Mouse (Mus musculus) hindbrain, embryonic 12.5 days (tissue): Measurements from ENCODE around the gene Zdhhc12. TPM values are rescaled to one million over a fixed set of nuclear protein-coding genes. Genes with fewer than 3 reads are reported as not detected.
"Not testable (repeated sequence)": the region's sequence is repeated elsewhere in the genome, so short reads cannot be mapped to it uniquely, and the experiment has no call there.

Source experiments
- ATAC-seq: fragments of 200-750 bp; cut with Nextera tagmentation; 2 replicates; pipeline ENCODE4 v1.8.0; 2017; ENCODE audit warnings: moderate TSS enrichment; ENCODE audit not compliant: low FRiP score
- H3K27ac ChIP-seq: fragments of 300-500 bp; sonication (generic); 2 replicates; pipeline ENCODE4 v1.5.1; 2016; ENCODE audit warnings: mild to moderate bottlenecking
- H3K27me3 ChIP-seq: fragments of 300-500 bp; sonication (generic); 2 replicates; pipeline ENCODE4 v1.6.1; 2016; ENCODE audit warnings: mild to moderate bottlenecking
- H3K36me3 ChIP-seq: fragments of 300-500 bp; sonication (generic); 2 replicates; pipeline ENCODE4 v1.6.1; 2016; ENCODE audit warnings: mild to moderate bottlenecking
- H3K4me1 ChIP-seq: fragments of 300-500 bp; sonication (generic); 2 replicates; pipeline ENCODE4 v1.6.1; 2016
- H3K4me2 ChIP-seq: fragments of 300-500 bp; sonication (generic); replicated peaks from 2 replicates; pipeline ENCODE4 v1.6.1; 2016; ENCODE audit warnings: mild to moderate bottlenecking
- H3K4me3 ChIP-seq: fragments of 300-500 bp; sonication (generic); 2 replicates; pipeline ENCODE4 v1.5.1; 2016; ENCODE audit warnings: mild to moderate bottlenecking
- H3K9ac ChIP-seq: fragments of 300-500 bp; sonication (generic); 2 replicates; pipeline ENCODE4 v1.6.1; 2016; ENCODE audit warnings: mild to moderate bottlenecking, moderate library complexity
- H3K9me3 ChIP-seq: fragments of 300-500 bp; sonication (generic); replicated peaks from 2 replicates; pipeline ENCODE4 v1.6.1; 2016; ENCODE audit warnings: mild to moderate bottlenecking
- WGBS: fragments of 180-500 bp; shearing (Covaris S2); methylation state at CpG from one replicate; pipeline ENCODE4 v1.1.7; 2016; 5-methylcytosine and 5-hydroxymethylcytosine counted together
- polyA plus RNA-seq: library from polyadenylated mRNA; unstranded; fragments of >200 nt; fragmentation: Nextera tagmentation; extraction: Ambion mirVana; gene quantifications from 2 replicates; pipeline ENCODE4 v1.2.1, GENCODE M21; 2016

Zdhhc12 gene
- polyA plus RNA-seq, 1 experiment from 2014 or later: 25.5 TPM

DNA sequence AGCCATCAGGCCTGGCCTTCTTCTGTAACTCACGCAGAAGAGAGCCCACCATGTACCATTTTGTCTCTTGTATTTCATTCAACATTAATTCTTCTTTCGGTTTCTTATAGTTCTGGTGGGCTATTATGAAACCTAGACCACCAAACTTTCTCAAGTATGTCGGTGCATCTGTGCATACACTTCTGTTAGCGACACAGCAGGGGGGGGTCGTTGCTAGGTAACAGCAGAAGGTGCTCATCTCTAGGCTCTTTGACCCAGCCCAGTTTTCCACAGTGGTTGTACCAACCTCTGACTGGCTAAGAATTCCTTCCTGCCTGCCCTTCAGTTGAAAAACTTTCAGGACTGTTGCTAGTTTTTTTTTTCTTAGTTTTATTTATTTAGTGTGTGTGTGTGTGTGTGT lies 35.0 kb downstream of the Zdhhc12 start:
- Histone ChIP-seq H3K9ac (no peak overlapping the region), H3K4me3 (no peak overlapping the region), H3K4me2 (no peak overlapping the region), H3K9me3 (no peaks in the 10 kb centered on the region), H3K27ac (no peak overlapping the region), H3K27me3 (0 out of 2 replicates have a peak, but pooled peaks cover 3% of the 10 kb centered on the region), H3K36me3 (no peaks in the 10 kb centered on the region), H3K4me1 (peaks cover 21% of the 10 kb centered on the region)
- WGBS: 35% methylated on average over 5 of the region's 5 CpGs
- ATAC-seq: no peak

DNA sequence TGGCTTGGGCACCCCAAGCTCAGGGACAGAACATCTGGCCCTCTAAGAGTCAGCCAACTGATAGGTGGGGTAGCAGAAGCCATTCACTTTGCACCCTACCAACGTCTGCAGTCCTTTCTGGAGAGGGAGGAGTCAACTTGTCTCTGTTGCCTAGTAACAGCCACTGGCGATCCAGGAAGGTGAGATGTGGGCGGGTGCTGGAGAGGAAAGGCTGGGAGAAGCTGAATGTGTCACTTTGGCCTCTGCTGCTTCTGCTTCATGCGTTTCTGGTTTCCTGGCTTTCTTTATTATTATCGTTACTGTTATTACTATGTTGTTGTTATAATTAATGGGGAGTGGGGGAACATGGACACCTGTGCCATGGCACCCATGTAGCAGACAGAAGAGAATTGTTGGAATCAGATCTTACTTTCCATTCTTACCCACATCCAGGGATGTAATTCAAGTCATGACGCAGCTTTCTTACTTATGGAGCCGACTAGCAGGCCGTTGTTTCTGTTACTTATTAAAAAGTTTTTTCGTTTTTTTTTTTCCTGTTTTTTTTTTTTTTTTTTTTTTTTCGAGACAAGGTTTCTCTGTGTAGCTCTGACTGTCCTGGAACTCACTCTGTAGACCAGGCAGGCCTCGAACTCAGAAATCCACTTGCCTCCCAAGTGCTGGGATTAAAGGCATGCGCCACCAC lies 36.1 kb downstream of the Zdhhc12 start, which contains the start of gene Set:
Gene Set (plus strand): TSS at position 156 of the 682 bp plus-strand sequence.
- H3K9ac ChIP-seq: no peak within 1 kb of the TSS
- no peak within 1 kb of the TSS for H3K4me2 ChIP-seq
- WGBS: 44% methylated on average over 12 of the region's 12 CpGs
- H3K27me3 ChIP-seq: 0 out of 2 replicates have a peak, but pooled peaks cover 3% of the 10 kb centered on the region
- no peaks in the 10 kb centered on the region for H3K9me3 ChIP-seq
- ATAC-seq: no peak
- H3K36me3 ChIP-seq: no peaks in the 10 kb centered on the region
- H3K4me3 ChIP-seq: no peak within 1 kb of the TSS
- no peak within 1 kb of the TSS for H3K27ac ChIP-seq
- peaks cover 12% of the 10 kb centered on the region for H3K4me1 ChIP-seq

DNA sequence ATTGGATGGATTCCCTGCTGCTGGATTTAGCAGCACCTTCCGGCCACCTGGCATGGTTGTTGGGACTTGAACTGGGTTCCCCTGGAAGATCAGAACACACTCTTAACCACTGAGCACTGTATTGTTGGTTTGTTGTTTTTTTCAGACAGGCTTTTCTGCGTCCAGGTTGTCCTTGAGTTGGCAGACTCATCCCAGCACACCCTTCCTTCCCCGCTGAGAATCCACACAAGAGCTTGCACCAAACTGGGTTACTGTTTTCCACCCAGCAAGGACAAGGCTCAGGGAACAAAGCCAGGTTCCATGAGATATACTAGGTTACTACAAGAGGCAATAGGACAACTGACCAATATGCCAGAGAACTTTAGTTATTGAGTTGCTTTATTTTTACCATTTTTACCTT lies 36.7 kb downstream of the Zdhhc12 start:
- H3K9me3 ChIP-seq: no peaks in the 10 kb centered on the region
- no peak overlapping the region for H3K9ac ChIP-seq
- H3K27ac ChIP-seq: no peak overlapping the region
- no peak overlapping the region for H3K4me3 ChIP-seq
- H3K36me3 ChIP-seq: no peaks in the 10 kb centered on the region
- 0 out of 2 replicates have a peak, but pooled peaks cover 3% of the 10 kb centered on the region for H3K27me3 ChIP-seq
- ATAC-seq: no peak
- H3K4me1 ChIP-seq: peaks cover 10% of the 10 kb centered on the region
- H3K4me2 ChIP-seq: no peak overlapping the region
- 90% methylated on average over 3 of the region's 3 CpGs for WGBS

GRCm38 (mm10) chr2:30055310-30055709 lies 38.1 kb downstream of the Zdhhc12 start:
- H3K4me1 ChIP-seq, H3K36me3 ChIP-seq, H3K27me3 ChIP-seq, H3K9me3 ChIP-seq, ATAC-seq, H3K9ac ChIP-seq, H3K27ac ChIP-seq, H3K4me2 ChIP-seq, H3K4me3 ChIP-seq: not testable (repeated sequence)
- 92% methylated on average over 3 of the region's 3 CpGs for WGBS

GRCm38 (mm10) chr2:30051992-30052761 lies 41.3 kb downstream of the Zdhhc12 start:
- Histone ChIP-seq H3K4me3 (no peak overlapping the region), H3K4me2 (no peak overlapping the region), H3K36me3 (no peaks in the 10 kb centered on the region), H3K27ac (no peak overlapping the region), H3K9me3 (no peaks in the 10 kb centered on the region), H3K9ac (no peak overlapping the region), H3K27me3 (0 out of 2 replicates have a peak, but pooled peaks cover 3% of the 10 kb centered on the region), H3K4me1 (peaks cover 6% of the 10 kb centered on the region; the same call in 1 of the 2 replicates)
- WGBS: 43% methylated on average over 6 of the region's 6 CpGs
- ATAC-seq: no peak

DNA sequence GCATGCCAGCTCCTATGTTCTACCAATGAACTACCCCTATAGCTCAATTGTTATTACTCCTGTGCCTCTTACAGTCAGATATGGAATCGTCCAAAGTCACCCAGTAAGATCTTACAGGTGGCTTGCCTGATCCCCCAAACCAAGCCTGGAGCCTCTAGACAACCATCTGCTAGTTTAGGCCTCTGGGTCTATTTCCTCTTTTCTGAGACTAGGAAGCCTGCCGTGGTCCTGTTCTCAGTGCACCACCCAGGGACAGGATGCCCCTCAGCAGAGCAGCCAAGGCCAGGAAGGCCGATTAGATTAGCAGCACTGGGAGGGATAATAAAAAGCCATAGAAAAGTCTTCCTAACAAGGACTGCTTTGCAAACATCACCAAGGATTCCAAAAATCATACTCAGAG lies 43.6 kb downstream of the Zdhhc12 start:
- Histone ChIP-seq H3K4me3 (no peak overlapping the region), H3K27me3 (0 out of 2 replicates have a peak, but pooled peaks cover 3% of the 10 kb centered on the region), H3K9me3 (no peaks in the 10 kb centered on the region), H3K36me3 (peaks cover 9% of the 10 kb centered on the region), H3K27ac (no peak overlapping the region), H3K4me1 (peaks cover 5% of the 10 kb centered on the region; the same call in 1 of the 2 replicates), H3K9ac (no peak overlapping the region), H3K4me2 (no peak overlapping the region)
- 93% methylated on average over 3 of the region's 3 CpGs for WGBS
- ATAC-seq: no peak

- peak; percentile 92 for ATAC-seq
- Histone ChIP-seq H3K27ac (peak within 1 kb of the TSS; percentile 95), H3K4me2 (peak within 1 kb of the TSS; percentile 62), H3K9ac (peak within 1 kb of the TSS; percentile 67), H3K36me3 (peaks cover 9% of the 10 kb centered on the region), H3K4me1 (peaks cover 5% of the 10 kb centered on the region; the same call in 1 of the 2 replicates), H3K27me3 (0 out of 2 replicates have a peak, but pooled peaks cover under 1% of the 10 kb centered on the region), H3K4me3 (peak within 1 kb of the TSS; percentile 62), H3K9me3 (no peaks in the 10 kb centered on the region)
- whole genome bisulfite sequencing: 1% methylated on average over 54 of the region's 54 CpGs
Measured at GRCm38 (mm10) chr2:30048699-30049388, 44.6 kb downstream of the Zdhhc12 start, which contains the start of gene Wdr34. Gene Wdr34, minus strand, starts transcription at chr2:30048881.

DNA sequence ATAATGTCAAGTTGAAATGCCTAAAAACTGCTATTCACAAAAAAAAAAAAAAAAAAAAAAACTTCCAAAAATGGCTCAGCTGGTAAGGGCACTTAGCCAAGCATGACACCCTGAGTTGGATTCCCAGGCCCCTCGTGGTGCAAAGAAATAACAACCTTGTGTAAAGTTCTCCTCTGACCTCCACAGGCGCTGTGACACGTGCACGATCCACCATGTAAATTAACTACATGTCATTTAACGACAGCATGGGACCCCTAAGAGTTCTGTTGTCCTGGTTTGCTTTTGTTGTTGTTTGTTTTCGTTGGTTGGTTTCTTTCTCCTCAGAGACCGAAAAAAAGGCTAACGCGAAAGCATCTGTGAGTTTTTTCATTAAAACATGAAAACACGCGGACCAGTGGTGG lies 45.3 kb downstream of the Zdhhc12 start:
- H3K4me3 ChIP-seq: peak overlapping the region; percentile 62

DNA sequence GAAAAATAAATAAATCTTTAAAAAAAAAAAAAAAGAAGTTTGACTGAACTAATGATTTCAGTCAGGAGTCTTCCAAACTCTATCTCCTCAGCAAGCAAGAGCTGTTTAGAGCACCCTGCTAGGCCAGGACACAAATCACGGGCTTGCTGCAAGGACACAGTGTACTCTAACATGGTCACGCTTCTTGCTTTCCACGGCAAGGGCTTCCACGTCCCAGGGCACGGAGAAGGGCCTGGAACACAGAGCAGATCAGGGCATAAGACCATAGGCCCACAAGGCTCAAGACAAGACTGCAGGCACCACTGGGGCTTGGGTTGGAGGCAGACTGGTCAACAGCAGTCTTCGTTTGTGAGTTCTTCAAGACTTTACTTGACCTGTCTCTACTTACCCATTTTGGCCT lies 46.3 kb downstream of the Zdhhc12 start:
- Histone ChIP-seq H3K27me3 (no peaks in the 10 kb centered on the region), H3K4me1 (peaks cover 5% of the 10 kb centered on the region; the same call in 1 of the 2 replicates), H3K9ac (no peak overlapping the region), H3K4me3 (no peak overlapping the region), H3K36me3 (peaks cover 9% of the 10 kb centered on the region), H3K9me3 (no peaks in the 10 kb centered on the region), H3K4me2 (no peak overlapping the region), H3K27ac (no peak overlapping the region)
- no peak for ATAC-seq
- WGBS: 97% methylated on average over 6 of the region's 6 CpGs

More for the DNA sequence above, 45.3 kb downstream of the Zdhhc12 start:
- Histone ChIP-seq H3K4me1 (peaks cover 5% of the 10 kb centered on the region; the same call in 1 of the 2 replicates), H3K36me3 (peaks cover 9% of the 10 kb centered on the region), H3K4me2 (peak overlapping the region; percentile 62), H3K9me3 (no peaks in the 10 kb centered on the region), H3K27ac (peak overlapping the region; percentile 95), H3K9ac (peak overlapping the region; percentile 67; the same call in 1 of the 2 replicates), H3K27me3 (no peaks in the 10 kb centered on the region)
- WGBS: 57% methylated on average over 11 of the region's 11 CpGs
- ATAC-seq: peak; percentile 23; the same call in 1 of the 2 replicates

- H3K9ac ChIP-seq: no peak overlapping the region
- ATAC-seq: no peak
- no peak overlapping the region for H3K4me3 ChIP-seq
- peaks cover 13% of the 10 kb centered on the region for H3K36me3 ChIP-seq
- no peaks in the 10 kb centered on the region for H3K27me3 ChIP-seq
- no peak overlapping the region for H3K4me2 ChIP-seq
- WGBS: 89% methylated on average over 5 of the region's 5 CpGs
- H3K9me3 ChIP-seq: no peaks in the 10 kb centered on the region
- H3K4me1 ChIP-seq: peaks cover 5% of the 10 kb centered on the region; the same call in 1 of the 2 replicates
- H3K27ac ChIP-seq: no peak overlapping the region
Measured at GRCm38 (mm10) chr2:30044550-30044949, 48.9 kb downstream of the Zdhhc12 start.

DNA sequence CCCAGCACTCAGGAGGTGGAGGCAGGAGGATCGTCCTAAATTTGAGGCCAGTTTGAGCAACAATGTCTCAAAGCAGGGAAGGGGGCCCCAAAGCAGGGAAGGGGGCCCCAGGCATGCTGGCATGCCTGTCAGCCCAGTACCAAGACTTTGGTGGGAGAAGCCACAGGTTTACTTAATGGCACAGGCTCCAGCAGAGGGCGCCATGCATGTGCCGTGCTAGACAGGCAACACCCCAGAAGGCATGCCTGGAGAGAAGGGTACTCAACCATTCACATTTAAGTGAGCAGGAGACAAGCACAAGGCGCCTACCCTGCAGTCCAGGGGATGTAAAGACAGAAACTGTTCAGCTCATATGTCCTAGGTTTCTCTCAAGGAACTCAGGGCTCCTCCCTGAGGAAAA lies 51.0 kb downstream of the Zdhhc12 start:
- Histone ChIP-seq H3K4me3 (no peak overlapping the region), H3K9ac (no peak overlapping the region), H3K9me3 (no peaks in the 10 kb centered on the region), H3K27me3 (no peaks in the 10 kb centered on the region), H3K27ac (no peak overlapping the region), H3K36me3 (peaks cover 21% of the 10 kb centered on the region), H3K4me2 (no peak overlapping the region), H3K4me1 (no peaks in the 10 kb centered on the region; the same call in 1 of the 2 replicates)
- no peak for ATAC-seq
- WGBS: 6% methylated on average over 4 of the region's 4 CpGs
